Mouse (Mus musculus): ENCODE measurements around the gene Ppp2r5e. TPM values are rescaled to one million over a fixed set of nuclear protein-coding genes. Genes with fewer than 3 reads are reported as not detected.

The Ppp2r5e gene
- total RNA-seq, 2 experiments from 2014 or later = 32.2 to 34.3 TPM

DNA sequence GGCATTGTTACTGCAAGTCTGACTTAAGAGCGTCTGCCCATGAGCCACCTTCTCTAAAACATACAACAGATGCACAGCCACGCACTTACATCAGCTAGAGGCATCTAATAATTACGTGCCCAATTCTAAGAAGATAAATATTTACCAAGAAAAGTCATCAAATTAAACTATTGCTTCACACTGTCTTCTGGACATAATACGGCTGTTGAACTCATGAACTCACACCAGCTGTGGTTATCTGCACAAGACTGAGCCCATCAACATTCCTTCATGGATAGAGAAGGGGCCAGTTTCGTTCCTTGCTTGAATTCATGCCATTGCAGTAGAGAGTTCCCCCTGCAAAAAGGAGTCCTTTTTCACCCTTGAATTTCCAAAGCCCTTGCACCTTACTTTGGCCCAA is 28.3 kb downstream of the Ppp2r5e start:
- DNase-seq = no peak
- H3K4me3 ChIP-seq = no peak overlapping the region
- no peak for TF ChIP-seq CTCF (IDR thresholded peaks at IDR 0.05)
- intact Hi-C loops (cut with DNase I) = no loop called here
- no peak overlapping the region; the same call in 1 of the 2 replicates for H3K27ac ChIP-seq

DNA sequence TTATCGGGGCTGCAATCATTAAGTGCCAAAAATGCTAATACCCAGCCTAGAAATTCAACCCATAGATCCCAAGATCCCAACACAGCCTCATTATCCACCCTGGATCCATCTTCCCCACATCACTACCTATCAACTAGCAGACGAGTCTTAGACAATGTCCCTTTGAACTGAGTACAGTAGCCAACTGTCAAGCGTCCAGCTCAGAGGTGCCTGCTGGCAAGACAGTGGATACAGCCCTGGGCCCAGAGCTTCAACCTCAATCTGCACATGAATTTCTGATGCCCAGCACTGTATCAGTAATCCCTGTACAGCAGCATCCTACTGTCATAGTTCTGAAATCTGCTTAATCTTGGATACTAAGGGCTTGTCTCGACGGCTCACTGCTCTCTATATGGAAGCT is 30.3 kb downstream of the Ppp2r5e start:
- intact Hi-C loops (cut with DNase I) = no loop called here
- Histone ChIP-seq H3K27ac (no peak overlapping the region), H3K4me3 (no peak overlapping the region)
- DNase-seq = no peak
- TF ChIP-seq CTCF (IDR thresholded peaks at IDR 0.05) = no peak

DNA sequence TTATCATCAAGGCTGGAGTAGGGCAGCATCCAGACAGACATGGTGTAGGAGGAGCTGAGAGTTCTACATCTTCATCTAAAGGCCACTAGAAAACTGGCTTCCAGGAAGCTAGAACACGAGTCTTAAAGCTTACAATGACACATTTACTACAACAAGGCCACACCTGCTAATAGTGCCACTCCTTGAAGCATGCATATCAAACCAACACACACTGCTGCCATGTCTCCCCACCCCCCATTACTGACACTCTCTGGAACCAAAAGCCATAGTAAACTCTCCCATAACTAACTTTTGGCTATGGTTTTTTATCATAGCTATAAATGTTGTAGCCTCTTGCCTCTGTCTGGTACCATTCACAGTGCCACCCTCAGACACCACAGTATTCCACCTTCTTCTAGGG is 31.5 kb downstream of the Ppp2r5e start:
- no peak overlapping the region for H3K27ac ChIP-seq
- DNase-seq = no peak
- H3K4me3 ChIP-seq = no peak overlapping the region
- intact Hi-C loops (cut with DNase I) = no loop called here
- no peak for TF ChIP-seq CTCF (IDR thresholded peaks at IDR 0.05)

DNA sequence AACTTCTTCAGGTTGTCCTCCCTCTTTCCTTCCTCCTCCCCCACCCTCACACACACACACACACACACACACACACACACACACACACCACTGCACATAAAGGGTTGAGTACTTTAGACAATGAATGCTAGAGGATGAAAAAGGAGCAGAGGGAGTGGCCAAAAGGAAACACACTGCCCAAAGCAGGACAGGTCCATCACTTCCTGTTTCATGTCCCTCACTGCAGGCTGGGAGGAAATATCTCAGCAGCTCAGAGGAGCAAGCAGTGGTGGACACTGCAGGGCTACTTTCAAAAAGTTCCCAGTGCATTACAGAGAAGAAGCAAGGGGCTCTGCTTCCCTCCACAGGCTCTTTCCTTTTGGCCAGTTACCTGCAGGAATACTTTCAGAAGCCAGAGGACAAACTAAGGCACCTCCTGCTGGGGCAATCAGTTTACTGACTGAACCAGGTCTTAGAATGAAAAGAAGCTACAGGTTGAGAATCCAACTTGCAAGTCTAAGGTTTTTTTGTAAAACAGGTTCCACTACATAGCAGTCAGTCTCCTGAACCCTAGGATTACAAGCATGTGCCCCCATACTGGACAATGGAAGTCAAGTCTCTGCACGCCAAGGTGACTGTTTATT is 32.9 kb downstream of the Ppp2r5e start:
- no peak overlapping the region for H3K4me3 ChIP-seq
- DNase-seq = no peak
- intact Hi-C loops (cut with DNase I) = no loop called here
- no peak for TF ChIP-seq CTCF (IDR thresholded peaks at IDR 0.05)
- no peak overlapping the region for H3K27ac ChIP-seq

DNA sequence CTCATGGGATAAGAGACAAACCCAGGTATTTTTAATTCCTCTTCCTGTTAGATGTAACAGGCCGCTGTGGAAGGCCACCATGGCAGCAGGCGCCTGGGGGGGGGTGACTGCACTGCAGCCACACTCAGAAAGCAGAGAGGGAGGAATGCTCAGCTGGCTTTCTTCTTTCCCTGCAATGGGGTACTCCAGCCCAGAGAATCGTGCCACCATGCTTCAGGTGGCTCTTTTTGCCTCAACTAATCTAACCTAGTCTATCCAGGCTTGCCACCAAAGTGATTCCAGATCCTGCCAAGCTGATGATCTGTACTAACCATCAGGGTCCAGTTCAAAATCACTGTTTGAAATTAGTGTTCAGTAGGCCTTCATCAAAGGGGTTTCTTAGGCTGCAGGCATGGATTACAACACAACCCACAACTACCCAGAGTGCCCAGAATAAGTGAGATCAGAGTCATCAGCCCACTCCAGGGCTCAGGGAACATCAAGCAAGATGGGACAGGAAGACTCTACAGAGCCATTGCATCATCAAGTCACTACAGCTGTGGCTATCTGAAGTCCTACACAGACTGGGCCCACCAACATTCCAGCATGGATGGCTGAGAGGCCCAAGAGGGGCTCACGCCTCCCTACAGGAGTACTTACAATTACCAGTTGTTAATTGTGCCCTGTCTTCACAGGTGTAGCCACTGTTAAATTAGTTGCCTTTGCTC is 35.2 kb downstream of the Ppp2r5e start:
- TF ChIP-seq CTCF (IDR thresholded peaks at IDR 0.05) = no peak
- intact Hi-C loops (cut with DNase I) = no loop called here
- H3K4me3 ChIP-seq = no peak overlapping the region
- H3K27ac ChIP-seq = no peak overlapping the region
- no peak for DNase-seq

DNA sequence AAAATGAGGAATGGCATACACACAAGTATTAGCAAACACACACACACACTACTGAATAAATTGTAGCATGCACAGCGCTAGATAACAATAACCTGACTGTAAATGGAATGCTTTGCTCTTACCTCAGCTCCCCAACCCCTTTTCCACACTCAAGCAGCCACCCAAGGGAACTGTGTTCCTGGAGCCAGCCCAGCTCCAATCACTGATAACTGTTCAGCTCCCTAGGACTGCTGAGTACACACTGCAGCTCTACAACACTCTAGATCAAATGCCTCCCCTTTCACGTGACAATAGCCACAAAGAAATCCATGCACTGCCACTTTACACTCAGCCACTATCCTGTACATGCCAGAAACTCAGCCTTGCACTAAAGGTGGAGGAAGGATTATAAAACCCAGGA is 36.8 kb downstream of the Ppp2r5e start:
- Histone ChIP-seq H3K27ac (no peak overlapping the region), H3K4me3 (no peak overlapping the region)
- TF ChIP-seq CTCF (IDR thresholded peaks at IDR 0.05) = no peak
- DNase-seq = peak; percentile 53
- intact Hi-C loops (cut with DNase I) = no loop called here

DNA sequence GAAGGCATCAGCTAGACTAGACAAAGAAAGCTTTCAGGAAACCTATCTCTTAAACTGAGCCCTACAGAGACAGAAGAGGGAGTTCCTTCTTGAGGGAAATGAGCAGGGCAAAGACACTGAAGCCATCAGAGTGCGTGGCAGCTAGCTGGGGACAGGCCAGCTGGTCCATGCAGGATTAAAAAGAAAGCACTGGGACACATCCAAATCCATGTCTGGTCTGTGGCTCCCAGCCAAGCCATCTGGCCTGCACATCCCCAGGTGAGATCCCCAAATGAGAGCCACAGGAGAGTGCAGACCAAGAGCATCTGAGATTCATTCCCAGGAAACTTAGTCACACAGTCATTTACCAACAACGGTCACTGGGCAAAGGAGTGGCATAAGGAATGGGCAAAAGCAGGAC is 38.2 kb downstream of the Ppp2r5e start:
- no peak overlapping the region for H3K4me3 ChIP-seq
- no peak overlapping the region for H3K27ac ChIP-seq
- DNase-seq = no peak
- intact Hi-C loops (cut with DNase I) = no loop called here
- no peak for TF ChIP-seq CTCF (IDR thresholded peaks at IDR 0.05)

DNA sequence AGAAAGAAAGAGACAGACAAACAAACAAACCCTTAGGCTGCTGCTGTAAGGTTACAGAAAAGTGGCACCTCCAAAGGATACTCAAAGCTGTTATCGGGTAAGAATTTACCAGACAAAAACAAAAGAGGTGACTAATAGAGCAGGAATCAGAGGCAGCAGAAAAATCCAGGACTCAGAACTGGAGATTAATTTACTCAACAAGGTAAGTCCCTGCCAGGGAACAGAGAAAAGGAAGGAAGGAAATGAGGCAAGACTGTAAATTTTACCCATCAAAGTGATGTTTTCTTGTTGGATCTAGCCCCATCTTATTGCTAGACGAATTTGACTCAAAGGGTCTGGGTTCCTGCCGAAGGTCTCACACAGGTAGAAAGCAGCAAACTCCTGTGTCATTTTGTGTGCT is 41.0 kb downstream of the Ppp2r5e start:
- no peak for DNase-seq
- H3K4me3 ChIP-seq = no peak overlapping the region
- H3K27ac ChIP-seq = peak overlapping the region; percentile 31; the same call in 1 of the 2 replicates
- no peak for TF ChIP-seq CTCF (IDR thresholded peaks at IDR 0.05)
- intact Hi-C loops (cut with DNase I) = no loop called here

DNA sequence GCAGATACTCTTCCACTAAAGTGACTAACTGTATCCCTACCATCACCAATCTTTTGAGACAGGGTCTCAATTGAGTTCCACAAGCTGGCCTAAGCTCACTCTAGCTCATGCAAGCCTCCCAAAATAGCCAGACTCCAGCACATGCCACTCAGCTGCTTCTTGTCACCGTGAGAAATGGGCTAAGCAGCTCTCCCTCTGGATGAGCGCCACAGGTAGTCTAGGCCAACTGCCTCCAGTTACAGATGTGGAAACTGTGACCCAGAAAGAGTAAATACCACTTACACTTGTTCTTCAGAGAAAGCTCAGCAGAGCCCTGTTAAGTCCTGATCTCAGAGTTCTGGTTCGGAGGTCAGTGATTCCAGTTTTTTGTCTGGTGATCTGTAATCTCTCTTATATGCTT is 43.7 kb downstream of the Ppp2r5e start:
- Histone ChIP-seq H3K27ac (peak overlapping the region; percentile 90), H3K4me3 (peak overlapping the region; percentile 22)
- TF ChIP-seq CTCF (IDR thresholded peaks at IDR 0.05) = no peak
- intact Hi-C loops (cut with DNase I) = no loop called here
- DNase-seq = peak; percentile 93

DNA sequence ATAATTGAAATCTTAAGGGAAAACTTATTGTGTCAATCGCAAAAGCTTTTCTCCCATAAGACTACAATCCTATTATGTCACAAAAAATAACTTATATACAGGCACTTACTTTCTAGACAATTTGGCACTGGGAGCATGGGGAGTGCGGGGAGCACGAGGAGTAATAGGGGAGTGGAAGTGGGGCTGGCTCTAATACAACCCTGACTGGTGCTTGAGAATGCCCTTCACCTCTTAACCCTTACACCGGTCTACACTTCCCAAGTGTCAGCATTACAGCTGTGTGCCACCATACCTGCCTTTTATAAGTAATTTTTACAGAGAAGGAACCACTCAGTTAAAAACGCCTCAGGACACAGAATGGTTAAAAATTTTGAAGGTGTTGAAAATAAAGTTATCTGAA is 44.4 kb downstream of the Ppp2r5e start:
- no peak for DNase-seq
- H3K27ac ChIP-seq = peak overlapping the region; percentile 90
- no peak for TF ChIP-seq CTCF (IDR thresholded peaks at IDR 0.05)
- H3K4me3 ChIP-seq = no peak overlapping the region
- intact Hi-C loops (cut with DNase I) = no loop called here

DNA sequence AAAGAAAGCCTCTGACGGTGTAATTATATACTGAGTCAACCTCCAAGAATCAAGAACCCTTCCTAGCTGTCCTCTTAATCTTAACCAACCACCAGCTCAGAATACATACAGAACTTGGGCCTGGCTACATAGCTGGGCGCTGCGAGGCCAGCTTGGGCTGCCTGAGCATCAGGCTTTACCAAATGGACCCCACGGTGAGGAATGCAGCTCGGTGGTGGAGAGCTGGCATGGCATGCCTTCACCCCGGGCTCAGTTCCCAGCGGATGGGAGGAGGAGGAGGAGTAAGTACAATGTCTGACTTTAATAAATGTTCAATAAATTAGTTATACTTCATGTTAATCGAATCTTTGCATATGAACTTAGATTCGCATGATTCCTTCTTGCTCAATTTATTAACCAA is 47.0 kb downstream of the Ppp2r5e start:
- TF ChIP-seq CTCF (IDR thresholded peaks at IDR 0.05) = no peak
- intact Hi-C loops (cut with DNase I) = no loop called here
- no peak for DNase-seq
- Histone ChIP-seq H3K27ac (peak overlapping the region; percentile 90), H3K4me3 (no peak overlapping the region)

DNA sequence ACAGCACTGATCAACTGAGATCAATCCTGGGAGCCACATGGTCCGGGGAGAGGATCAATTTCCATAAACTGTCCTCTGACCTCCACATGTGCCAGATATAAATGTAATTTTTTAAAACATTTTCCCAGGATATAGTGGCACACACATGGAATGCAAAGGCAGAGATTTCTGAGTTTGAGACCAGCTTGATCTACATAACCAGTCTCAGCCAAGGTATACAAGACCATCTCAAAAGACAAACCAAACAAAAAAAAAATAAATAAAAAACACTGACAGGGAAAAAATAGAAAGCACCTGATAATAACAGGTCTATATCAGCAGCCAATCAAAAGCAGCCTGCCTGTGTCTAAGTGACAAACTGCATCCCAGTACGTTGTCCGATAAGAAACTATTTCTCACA is 48.9 kb downstream of the Ppp2r5e start:
- intact Hi-C loops (cut with DNase I) = no loop called here
- Histone ChIP-seq H3K27ac (no peak overlapping the region), H3K4me3 (no peak overlapping the region)
- no peak for DNase-seq
- no peak for TF ChIP-seq CTCF (IDR thresholded peaks at IDR 0.05)

DNA sequence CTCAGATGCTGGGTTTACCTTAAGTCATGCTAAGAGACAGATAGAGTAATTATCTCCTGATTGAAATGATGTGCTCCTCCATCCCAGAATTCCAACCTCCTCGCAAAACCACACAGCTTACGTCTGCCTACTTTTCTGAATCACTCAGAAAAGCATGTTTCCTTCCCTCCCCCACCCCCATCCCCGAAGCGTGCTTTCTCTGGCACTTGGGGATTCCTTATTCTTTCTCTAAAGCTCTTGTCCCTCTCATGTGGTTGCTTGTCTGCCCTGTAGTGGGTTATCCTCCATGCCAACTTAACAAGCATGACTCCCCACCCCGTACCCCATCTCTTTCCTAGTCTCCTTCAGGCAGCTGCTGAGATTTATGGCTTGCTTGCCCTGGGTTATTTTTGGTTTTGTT is 49.8 kb downstream of the Ppp2r5e start:
- intact Hi-C loops (cut with DNase I) = no loop called here
- H3K27ac ChIP-seq = peak overlapping the region; percentile 80
- no peak for DNase-seq
- TF ChIP-seq CTCF (IDR thresholded peaks at IDR 0.05) = no peak
- no peak overlapping the region for H3K4me3 ChIP-seq

DNA sequence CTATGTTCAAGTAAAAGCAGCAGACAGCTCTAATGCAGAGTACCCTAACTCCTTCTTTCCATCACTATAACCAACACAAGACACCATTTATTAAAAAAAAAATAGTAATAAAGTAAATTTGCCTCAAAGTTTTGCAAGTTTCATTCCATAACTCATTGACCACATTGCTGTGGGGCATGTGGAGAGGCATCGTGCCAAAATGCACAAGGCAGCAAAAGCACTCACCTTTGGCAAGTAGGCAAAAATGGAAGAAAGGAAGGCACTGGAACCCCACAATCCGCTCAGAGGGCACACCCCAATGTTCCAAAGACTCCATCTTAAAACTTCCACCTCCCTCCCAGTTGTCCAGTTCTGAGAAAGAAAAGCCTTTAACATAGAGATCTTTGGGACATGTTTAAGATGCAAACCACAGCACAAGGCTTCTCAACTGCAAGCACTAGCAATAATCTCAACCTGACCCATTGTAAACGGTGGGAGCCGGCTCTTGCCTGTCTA is 50.6 kb downstream of the Ppp2r5e start:
- Histone ChIP-seq H3K27ac (peak overlapping the region; percentile 80), H3K4me3 (no peak overlapping the region)
- intact Hi-C loops (cut with DNase I) = no loop called here
- DNase-seq = no peak
- TF ChIP-seq CTCF (IDR thresholded peaks at IDR 0.05) = no peak
